Mouse (Mus musculus): ENCODE results near the gene Foxn3. TPM values are rescaled to one million over a fixed set of nuclear protein-coding genes. Genes with fewer than 3 reads are reported as not detected.
"Not testable (repeated sequence)": the region's sequence is repeated elsewhere in the genome, so short reads cannot be mapped to it uniquely, and the experiment has no call there.

Foxn3 gene
- polyA plus RNA-seq, 1 experiment: 61.0 TPM

DNA sequence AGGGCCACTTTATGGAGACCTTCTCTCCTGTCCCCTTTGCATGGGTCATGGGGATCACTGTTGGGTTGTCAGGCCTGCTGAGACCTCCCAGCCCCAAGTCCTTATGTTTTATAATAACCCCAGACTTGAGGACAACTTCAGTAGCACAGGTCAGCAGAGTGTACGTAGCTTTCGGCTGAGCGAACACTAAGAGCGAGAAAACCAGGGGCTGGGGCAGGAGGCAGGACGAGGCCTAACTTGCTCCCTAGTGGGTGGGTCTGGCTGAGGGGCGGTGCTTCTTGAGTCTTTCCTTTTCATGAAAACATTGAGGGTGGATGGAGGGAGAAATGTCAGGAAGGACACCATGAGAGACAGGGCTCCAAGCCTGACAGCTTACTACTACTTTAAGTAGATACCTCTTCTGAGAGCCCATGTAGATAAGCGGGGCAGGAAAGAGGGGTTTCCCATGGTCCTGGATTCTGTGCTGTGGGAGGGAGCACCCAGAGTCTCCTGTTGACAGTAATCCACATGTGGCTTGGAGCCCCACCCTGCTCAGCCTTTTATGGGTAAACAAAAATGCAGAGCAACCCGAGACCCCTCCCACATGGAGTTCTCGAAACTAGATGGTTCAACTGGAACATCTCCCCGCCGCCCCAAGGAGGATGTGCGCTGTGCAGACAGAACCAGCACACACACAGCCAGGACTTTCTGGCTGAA lies 364.8 kb downstream of the Foxn3 start:
- TF ChIP-seq POLR2A (IDR thresholded peaks at IDR 0.05; ENCODE audit: insufficient read depth, low read length) (no peak), EP300 (IDR thresholded peaks at IDR 0.05; ENCODE audit: insufficient read depth, low read depth, low read length) (no peak), CTCF (IDR thresholded peaks at IDR 0.05; ENCODE audit: low read depth, low read length) (no peak)
- Histone ChIP-seq H3K4me3 (ENCODE audit: low read depth, low read length) (no peak overlapping the region), H3K27me3 (ENCODE audit: control insufficient read depth, insufficient read depth, low read length, poor library complexity, severe bottlenecking) (no peaks in the 10 kb centered on the region), H3K36me3 (ENCODE audit: control insufficient read depth, insufficient read depth, low read length, poor library complexity, severe bottlenecking) (0 out of 2 replicates have a peak, but pooled peaks cover 3% of the 10 kb centered on the region), H3K9ac (ENCODE audit: low read depth, poor library complexity, severe bottlenecking) (no peak overlapping the region), H3K9me3 (replicated peaks; ENCODE audit: control insufficient read depth, insufficient read depth, low read length, poor library complexity, severe bottlenecking) (no peaks in the 10 kb centered on the region), H3K4me1 (ENCODE audit: control insufficient read depth, insufficient read depth, low read length) (peaks cover 1% of the 10 kb centered on the region), H3K27ac (ENCODE audit: insufficient read depth, low read length) (no peak overlapping the region)

DNA sequence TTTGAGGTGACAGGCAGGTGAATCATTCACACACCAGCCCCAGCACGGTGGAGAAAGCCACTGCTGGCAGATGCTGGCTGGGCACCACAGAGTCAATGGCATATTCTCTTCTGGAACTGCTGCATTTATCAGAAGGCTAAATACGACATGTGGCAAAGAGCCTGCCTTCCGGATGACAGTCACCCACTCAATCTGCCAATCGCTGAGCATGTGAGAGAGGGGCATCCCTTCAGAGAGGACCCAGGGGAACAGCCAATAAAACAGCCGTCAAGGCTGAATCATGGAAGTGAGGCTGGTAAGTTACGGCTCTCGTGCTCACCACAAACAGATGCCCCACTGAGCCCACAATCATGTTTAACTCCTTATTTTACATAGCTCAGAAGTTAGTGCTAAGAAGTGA lies 366.4 kb downstream of the Foxn3 start:
- Histone ChIP-seq H3K36me3 (ENCODE audit: control insufficient read depth, insufficient read depth, low read length, poor library complexity, severe bottlenecking) (0 out of 2 replicates have a peak, but pooled peaks cover 3% of the 10 kb centered on the region), H3K27me3 (ENCODE audit: control insufficient read depth, insufficient read depth, low read length, poor library complexity, severe bottlenecking) (no peaks in the 10 kb centered on the region), H3K9me3 (replicated peaks; ENCODE audit: control insufficient read depth, insufficient read depth, low read length, poor library complexity, severe bottlenecking) (no peaks in the 10 kb centered on the region), H3K4me1 (ENCODE audit: control insufficient read depth, insufficient read depth, low read length) (peaks cover 1% of the 10 kb centered on the region), H3K27ac (ENCODE audit: insufficient read depth, low read length) (no peak overlapping the region), H3K4me3 (ENCODE audit: low read depth, low read length) (no peak overlapping the region), H3K9ac (ENCODE audit: low read depth, poor library complexity, severe bottlenecking) (no peak overlapping the region)
- no peak for TF ChIP-seq EP300 (IDR thresholded peaks at IDR 0.05; ENCODE audit: insufficient read depth, low read depth, low read length)
- TF ChIP-seq CTCF (IDR thresholded peaks at IDR 0.05; ENCODE audit: low read depth, low read length): no peak
- no peak for TF ChIP-seq POLR2A (IDR thresholded peaks at IDR 0.05; ENCODE audit: insufficient read depth, low read length)

GRCm38 (mm10) chr12:99195655-99196054 lies 367.7 kb downstream of the Foxn3 start:
- TF ChIP-seq CTCF (IDR thresholded peaks at IDR 0.05; ENCODE audit: low read depth, low read length): no peak
- H3K4me1 ChIP-seq (ENCODE audit: control insufficient read depth, insufficient read depth, low read length): peaks cover 1% of the 10 kb centered on the region
- H3K36me3 ChIP-seq (ENCODE audit: control insufficient read depth, insufficient read depth, low read length, poor library complexity, severe bottlenecking): 0 out of 2 replicates have a peak, but pooled peaks cover 3% of the 10 kb centered on the region
- H3K9me3 ChIP-seq (replicated peaks; ENCODE audit: control insufficient read depth, insufficient read depth, low read length, poor library complexity, severe bottlenecking): no peaks in the 10 kb centered on the region
- no peak overlapping the region for H3K9ac ChIP-seq (ENCODE audit: low read depth, poor library complexity, severe bottlenecking)
- H3K27me3 ChIP-seq (ENCODE audit: control insufficient read depth, insufficient read depth, low read length, poor library complexity, severe bottlenecking): no peaks in the 10 kb centered on the region
- H3K27ac ChIP-seq (ENCODE audit: insufficient read depth, low read length): no peak overlapping the region
- no peak overlapping the region for H3K4me3 ChIP-seq (ENCODE audit: low read depth, low read length)

- H3K9ac ChIP-seq (ENCODE audit: low read depth, poor library complexity, severe bottlenecking); H3K4me1 ChIP-seq (ENCODE audit: control insufficient read depth, insufficient read depth, low read length); H3K9me3 ChIP-seq (replicated peaks; ENCODE audit: control insufficient read depth, insufficient read depth, low read length, poor library complexity, severe bottlenecking); H3K27ac ChIP-seq (ENCODE audit: insufficient read depth, low read length); H3K36me3 ChIP-seq (ENCODE audit: control insufficient read depth, insufficient read depth, low read length, poor library complexity, severe bottlenecking); H3K27me3 ChIP-seq (ENCODE audit: control insufficient read depth, insufficient read depth, low read length, poor library complexity, severe bottlenecking); H3K4me3 ChIP-seq (ENCODE audit: low read depth, low read length): not testable (repeated sequence)
Observed at GRCm38 (mm10) chr12:99194120-99194519, 369.3 kb downstream of the Foxn3 start.

GRCm38 (mm10) chr12:99187671-99188070 lies 375.7 kb downstream of the Foxn3 start:
- Histone ChIP-seq H3K9ac (ENCODE audit: low read depth, poor library complexity, severe bottlenecking) (no peak overlapping the region), H3K27me3 (ENCODE audit: control insufficient read depth, insufficient read depth, low read length, poor library complexity, severe bottlenecking) (no peaks in the 10 kb centered on the region), H3K27ac (ENCODE audit: insufficient read depth, low read length) (no peak overlapping the region), H3K4me3 (ENCODE audit: low read depth, low read length) (no peak overlapping the region), H3K9me3 (replicated peaks; ENCODE audit: control insufficient read depth, insufficient read depth, low read length, poor library complexity, severe bottlenecking) (no peaks in the 10 kb centered on the region), H3K4me1 (ENCODE audit: control insufficient read depth, insufficient read depth, low read length) (no peaks in the 10 kb centered on the region), H3K36me3 (ENCODE audit: control insufficient read depth, insufficient read depth, low read length, poor library complexity, severe bottlenecking) (no peaks in the 10 kb centered on the region)
- TF ChIP-seq EP300 (IDR thresholded peaks at IDR 0.05; ENCODE audit: insufficient read depth, low read depth, low read length) (no peak), POLR2A (IDR thresholded peaks at IDR 0.05; ENCODE audit: insufficient read depth, low read length) (no peak)

GRCm38 (mm10) chr12:99186239-99186638 lies 377.1 kb downstream of the Foxn3 start:
- Histone ChIP-seq H3K27ac (ENCODE audit: insufficient read depth, low read length) (no peak overlapping the region), H3K27me3 (ENCODE audit: control insufficient read depth, insufficient read depth, low read length, poor library complexity, severe bottlenecking) (no peaks in the 10 kb centered on the region)
- TF ChIP-seq EP300 (IDR thresholded peaks at IDR 0.05; ENCODE audit: insufficient read depth, low read depth, low read length) (no peak), POLR2A (IDR thresholded peaks at IDR 0.05; ENCODE audit: insufficient read depth, low read length) (no peak), CTCF (IDR thresholded peaks at IDR 0.05; ENCODE audit: low read depth, low read length) (no peak)

More at GRCm38 (mm10) chr12:99186239-99186638, 377.1 kb downstream of the Foxn3 start:
- no peak overlapping the region for H3K9ac ChIP-seq (ENCODE audit: low read depth, poor library complexity, severe bottlenecking)
- no peaks in the 10 kb centered on the region for H3K9me3 ChIP-seq (replicated peaks; ENCODE audit: control insufficient read depth, insufficient read depth, low read length, poor library complexity, severe bottlenecking)
- no peaks in the 10 kb centered on the region for H3K36me3 ChIP-seq (ENCODE audit: control insufficient read depth, insufficient read depth, low read length, poor library complexity, severe bottlenecking)
- H3K4me3 ChIP-seq (ENCODE audit: low read depth, low read length): no peak overlapping the region
- no peaks in the 10 kb centered on the region for H3K4me1 ChIP-seq (ENCODE audit: control insufficient read depth, insufficient read depth, low read length)

All from ES-Bruce4 (cell line).